Mouse (Mus musculus) stomach, embryonic 14.5 days (tissue): ENCODE results near the gene Lmo1. TPM values are rescaled to one million over a fixed set of nuclear protein-coding genes. Genes with fewer than 3 reads are reported as not detected.
"Not testable (repeated sequence)": the region's sequence is repeated elsewhere in the genome, so short reads cannot be mapped to it uniquely, and the experiment has no call there.

Experiments
- ATAC-seq: fragments of 200-750 bp; cut with Nextera tagmentation; 2 replicates; pipeline ENCODE4 v1.8.0; 2017; ENCODE audit warnings: low read depth, moderate TSS enrichment; ENCODE audit not compliant: insufficient number of reproducible peaks, insufficient read depth, low FRiP score
- H3K27ac ChIP-seq: fragments of 300-500 bp; sonication (generic); 2 replicates; pipeline ENCODE4 v1.5.1; 2014; ENCODE audit warnings: mild to moderate bottlenecking, low read length, moderate library complexity, mixed read lengths
- H3K27me3 ChIP-seq: fragments of 300-500 bp; sonication (generic); 2 replicates; pipeline ENCODE4 v1.6.1; 2014; ENCODE audit warnings: low read length, control low read depth, mixed read lengths; ENCODE audit not compliant: control insufficient read depth, insufficient read depth
- H3K36me3 ChIP-seq: fragments of 300-500 bp; sonication (generic); 2 replicates; pipeline ENCODE4 v1.6.1; 2014; ENCODE audit warnings: mild to moderate bottlenecking, control low read depth, low read length, moderate library complexity, mixed read lengths; ENCODE audit not compliant: control insufficient read depth, insufficient read depth
- H3K4me1 ChIP-seq: fragments of 300-500 bp; sonication (generic); 2 replicates; pipeline ENCODE4 v1.6.1; 2014; ENCODE audit warnings: low read length, control low read depth, mixed read lengths; ENCODE audit not compliant: control insufficient read depth, insufficient read depth
- H3K4me2 ChIP-seq: fragments of 300-500 bp; sonication (generic); replicated peaks from 2 replicates; pipeline ENCODE4 v1.6.1; 2014; ENCODE audit warnings: low read depth, low read length, control low read depth
- H3K4me3 ChIP-seq: fragments of 300-500 bp; sonication (generic); 2 replicates; pipeline ENCODE4 v1.5.1; 2014; ENCODE audit warnings: low read depth, low read length, control low read depth
- H3K9ac ChIP-seq: fragments of 300-500 bp; sonication (generic); replicated peaks from 2 replicates; pipeline ENCODE4 v1.6.1; 2014; ENCODE audit warnings: low read depth, mild to moderate bottlenecking, control low read depth, low read length, moderate library complexity, mixed read lengths
- H3K9me3 ChIP-seq: fragments of 300-500 bp; sonication (generic); 2 replicates; pipeline ENCODE4 v1.6.1; 2016; ENCODE audit warnings: low read depth, low read length, control low read depth; ENCODE audit not compliant: control insufficient read depth
- WGBS: fragments of 180-500 bp; shearing (Covaris S2); extraction: QIAGEN DNeasy Blood & Tissue Kit; methylation state at CpG from one replicate; pipeline ENCODE4 v1.1.7; 2014; 5-methylcytosine and 5-hydroxymethylcytosine counted together
- polyA plus RNA-seq: library from polyadenylated mRNA; unstranded; fragments of >200 nt; fragmentation: Nextera tagmentation; extraction: Ambion mirVana; gene quantifications from 2 replicates; pipeline ENCODE4 v1.2.1, GENCODE M21; 2014

Gene Lmo1
- polyA plus RNA-seq, 1 experiment from 2014 or later = 2.8 TPM

- not testable (repeated sequence) for H3K27me3 ChIP-seq, H3K27ac ChIP-seq, H3K36me3 ChIP-seq, H3K9ac ChIP-seq, H3K4me2 ChIP-seq, H3K4me3 ChIP-seq, ATAC-seq, H3K4me1 ChIP-seq, H3K9me3 ChIP-seq
- 91% methylated on average over 2 of the region's 2 CpGs for WGBS
Observed at GRCm38 (mm10) chr7:109091316-109091715, 83.7 kb downstream of the Lmo1 start.

Other genes with a start within 250 kb of the Lmo1 start
- not detected in 2 replicates for gene Nlrp10, start 245.0 kb downstream of the Lmo1 start, polyA plus RNA-seq
- gene Eif3f, start 240.8 kb downstream of the Lmo1 start, polyA plus RNA-seq = 110 and 113 TPM in 2 replicates
- gene Tub, start 224.9 kb downstream of the Lmo1 start, polyA plus RNA-seq = 4.7 and 4.9 TPM in 2 replicates
- gene Ric3, start 91.9 kb downstream of the Lmo1 start, polyA plus RNA-seq = 3.8 and 5.4 TPM in 2 replicates